Mouse (Mus musculus) lung, postnatal 0 days (tissue): ENCODE data around the gene Shmt2.

Experiments
- CTCF ChIP-seq: IDR thresholded peaks from 2 replicates; pipeline ENCODE4 v1.5.1; 2016; ENCODE audit warnings: antibody characterized with exemption, mild to moderate bottlenecking
- EP300 ChIP-seq: IDR thresholded peaks from 2 replicates; pipeline ENCODE4 v1.6.1; 2016; ENCODE audit warnings: antibody characterized with exemption, mild to moderate bottlenecking, control low read depth

GRCm38 (mm10) chr10:127475175-127475574 lies 47.1 kb downstream of the Shmt2 start:
- no peak for TF ChIP-seq CTCF
- TF ChIP-seq EP300 = no peak
